Mouse (Mus musculus): ENCODE measurements around the gene Acer2. TPM values are rescaled to one million over a fixed set of nuclear protein-coding genes. Genes with fewer than 3 reads are reported as not detected.

The Acer2 gene
- total and polyA plus RNA-seq, 3 experiments: 0.09 to 0.29 (median 0.13) TPM

GRCm38 (mm10) chr4:86847246-86847645, 26.9 kb upstream of the Acer2 start:
- no peak overlapping the region for H3K27ac ChIP-seq (ENCODE audit: insufficient read depth, low read depth)
- no peaks in the 10 kb centered on the region for H3K27me3 ChIP-seq (replicated peaks)
- H3K36me3 ChIP-seq (replicated peaks in 1 of 2; ENCODE audit: control insufficient read depth in 1 of 2, insufficient read depth in 1 of 2, low read length in 1 of 2): peaks cover 7 to 36% of the 10 kb centered on the region in 2 experiments
- dilution Hi-C loops (cut with MboI; ENCODE audit: extremely low pct_ligation_motif_present, extremely low pct_unique_long_range_greater_than_20kb, low sequenced_read_pairs) (no loop called here), in situ Hi-C loops (cut with MboI; ENCODE audit: low pct_ligation_motif_present, low pct_unique_long_range_greater_than_20kb, low sequenced_read_pairs) (no loop called here)
- no peak overlapping the region for H3K9ac ChIP-seq (ENCODE audit: insufficient read depth, low read depth)
- H3K4me1 ChIP-seq (ENCODE audit: control insufficient read depth in 1 of 2, insufficient read depth in 2 of 2): no peaks in the 10 kb centered on the region
- no peaks in the 10 kb centered on the region for H3K9me3 ChIP-seq (replicated peaks; ENCODE audit: low read length)
- TF ChIP-seq EP300 (IDR thresholded peaks at IDR 0.05; ENCODE audit: low read length) (no peak), HCFC1 (IDR thresholded peaks at IDR 0.05; ENCODE audit: low read depth, low read length) (no peak), BHLHE40 (IDR thresholded peaks at IDR 0.05; ENCODE audit: low read depth, low read length) (no peak), SIN3A (IDR thresholded peaks at IDR 0.05; ENCODE audit: low read length) (no peak), NELFE (IDR thresholded peaks at IDR 0.05; ENCODE audit: low read depth, low read length) (no peak), TCF12 (IDR thresholded peaks at IDR 0.05; ENCODE audit: low read depth, low read length) (no peak), CTCF (conservative IDR thresholded peaks at IDR 0.05 in 1 of 2, IDR thresholded peaks at IDR 0.05 in 1 of 2; ENCODE audit: low read depth in 2 of 2, low read length in 2 of 2) (no peak), ZKSCAN1 (IDR thresholded peaks at IDR 0.05; ENCODE audit: borderline replicate concordance, low read depth, low read length) (no peak), POLR2AphosphoS2 (IDR thresholded peaks at IDR 0.05; ENCODE audit: low read depth, low read length) (no peak), TBP (conservative IDR thresholded peaks at IDR 0.05; ENCODE audit: low read depth, low read length) (no peak), JUN (IDR thresholded peaks at IDR 0.05; ENCODE audit: insufficient read depth, low read depth, low read length) (no peak)
- no peaks in the 10 kb centered on the region for H3K79me2 ChIP-seq (replicated peaks; ENCODE audit: control insufficient read depth, extremely low read depth, insufficient read depth, poor library complexity, severe bottlenecking)
- H3K4me2 ChIP-seq (ENCODE audit: insufficient read depth, low read depth, poor library complexity, severe bottlenecking): no peak overlapping the region
- H3K4me3 ChIP-seq (replicated peaks in 1 of 3; ENCODE audit: low read depth in 2 of 3, low read length in 2 of 3, poor library complexity in 1 of 3): no peak overlapping the region
- no peak for DNase-seq (ENCODE audit: extremely low read depth)

- H3K36me3 ChIP-seq (replicated peaks in 1 of 2; ENCODE audit: control insufficient read depth in 1 of 2, insufficient read depth in 1 of 2, low read length in 1 of 2): peaks cover 28 to 47% of the 10 kb centered on the region in 2 experiments
Observed at GRCm38 (mm10) chr4:86851331-86851730, 22.9 kb upstream of the Acer2 start.

More at GRCm38 (mm10) chr4:86851331-86851730, 22.9 kb upstream of the Acer2 start:
- Histone ChIP-seq H3K27me3 (replicated peaks) (no peaks in the 10 kb centered on the region), H3K27ac (ENCODE audit: insufficient read depth, low read depth) (no peak overlapping the region), H3K79me2 (replicated peaks; ENCODE audit: control insufficient read depth, extremely low read depth, insufficient read depth, poor library complexity, severe bottlenecking) (peaks cover 16% of the 10 kb centered on the region), H3K9ac (ENCODE audit: insufficient read depth, low read depth) (no peak overlapping the region), H3K4me2 (ENCODE audit: insufficient read depth, low read depth, poor library complexity, severe bottlenecking) (no peak overlapping the region), H3K4me3 (replicated peaks in 1 of 3; ENCODE audit: low read depth in 2 of 3, low read length in 2 of 3, poor library complexity in 1 of 3) (no peak overlapping the region), H3K4me1 (ENCODE audit: control insufficient read depth in 1 of 2, insufficient read depth in 2 of 2) (peaks cover 3 to 8% of the 10 kb centered on the region in 2 experiments; a peak in 3 of 4 replicates), H3K9me3 (replicated peaks; ENCODE audit: low read length) (no peaks in the 10 kb centered on the region)
- DNase-seq (ENCODE audit: extremely low read depth): no peak
- in situ Hi-C loops (cut with MboI; ENCODE audit: low pct_ligation_motif_present, low pct_unique_long_range_greater_than_20kb, low sequenced_read_pairs) (no loop called here), dilution Hi-C loops (cut with MboI; ENCODE audit: extremely low pct_ligation_motif_present, extremely low pct_unique_long_range_greater_than_20kb, low sequenced_read_pairs) (no loop called here)
- TF ChIP-seq CHD1 (IDR thresholded peaks at IDR 0.05; ENCODE audit: low read depth, low read length) (no peak), HCFC1 (IDR thresholded peaks at IDR 0.05; ENCODE audit: low read depth, low read length) (no peak), EP300 (IDR thresholded peaks at IDR 0.05; ENCODE audit: low read length) (no peak), NRF1 (IDR thresholded peaks at IDR 0.05; ENCODE audit: low read depth, low read length) (no peak), GABPA (IDR thresholded peaks at IDR 0.05; ENCODE audit: insufficient replicate concordance, low read depth, low read length) (no peak), ZNF384 (IDR thresholded peaks at IDR 0.05; ENCODE audit: low read depth, low read length) (no peak), TBP (conservative IDR thresholded peaks at IDR 0.05; ENCODE audit: low read depth, low read length) (no peak), JUND (conservative IDR thresholded peaks at IDR 0.05; ENCODE audit: low read depth, low read length) (no peak), ZC3H11A (IDR thresholded peaks at IDR 0.05; ENCODE audit: low read depth, low read length) (no peak), MAZ (IDR thresholded peaks at IDR 0.05; ENCODE audit: low read depth, low read length) (no peak), ZMIZ1 (IDR thresholded peaks at IDR 0.05; ENCODE audit: low read depth, low read length) (no peak), SIN3A (IDR thresholded peaks at IDR 0.05; ENCODE audit: low read length) (no peak), E2F4 (IDR thresholded peaks at IDR 0.05; ENCODE audit: insufficient replicate concordance, low read depth, low read length) (no peak)
